Mouse (Mus musculus): ENCODE measurements around the gene 1700024P04Rik.

- TF ChIP-seq POLR2A (IDR thresholded peaks at IDR 0.05; ENCODE audit: insufficient read length, low read depth) (no peak), MAX (IDR thresholded peaks at IDR 0.05; ENCODE audit: low read depth) (no peak)
Observed at GRCm38 (mm10) chr13:98941829-98942343, 42.5 kb downstream of the 1700024P04Rik start.
